Mouse (Mus musculus): ENCODE measurements around the gene Pcnt.

Gene Pcnt

DNA sequence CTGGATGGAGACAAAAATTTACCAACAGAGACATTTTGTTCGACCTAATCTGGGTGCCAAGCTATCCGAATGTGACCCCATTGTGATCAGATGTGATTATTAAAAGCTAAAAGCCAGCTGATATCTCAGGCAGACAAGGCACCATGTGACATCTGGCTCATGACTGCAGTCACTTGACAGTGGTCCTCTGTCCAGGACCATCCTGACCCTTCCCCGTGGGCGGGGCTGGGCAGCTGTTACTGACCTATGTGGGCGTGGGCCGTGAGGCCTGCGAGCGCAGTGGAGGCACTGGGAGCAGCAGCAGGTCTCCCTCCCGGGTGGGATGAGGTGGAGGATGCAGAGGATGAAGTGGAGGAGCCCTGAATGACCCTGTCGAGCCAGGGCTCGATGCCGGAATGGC is 125.0 kb downstream of the Pcnt start:
- DNase-seq (ENCODE audit: low spot score in 2 of 2): no peak

- DNase-seq (ENCODE audit: low spot score in 2 of 2): no peak
Measured at GRCm38 (mm10) chr10:76316194-76316593, 126.4 kb downstream of the Pcnt start.

GRCm38 (mm10) chr10:76306738-76307137 is 135.8 kb downstream of the Pcnt start:
- DNase-seq (ENCODE audit: low spot score in 2 of 2): no peak
